Mouse (Mus musculus) right cerebral cortex, postnatal 10 days (tissue): ENCODE measurements at regions not wholly inside any gene's neighbourhood (a gene's known extent, or its start where the extent isn't known, plus 50 kb on each side); places are given as distances from the start of the nearest gene placed in this dataset.

Source experiments
- DNase-seq, 2 experiments: peaks; one replicate each; pipeline ENCODE4 v3.0.0; 2021; ENCODE audit warnings: low spot score in 2 of 2

DNA sequence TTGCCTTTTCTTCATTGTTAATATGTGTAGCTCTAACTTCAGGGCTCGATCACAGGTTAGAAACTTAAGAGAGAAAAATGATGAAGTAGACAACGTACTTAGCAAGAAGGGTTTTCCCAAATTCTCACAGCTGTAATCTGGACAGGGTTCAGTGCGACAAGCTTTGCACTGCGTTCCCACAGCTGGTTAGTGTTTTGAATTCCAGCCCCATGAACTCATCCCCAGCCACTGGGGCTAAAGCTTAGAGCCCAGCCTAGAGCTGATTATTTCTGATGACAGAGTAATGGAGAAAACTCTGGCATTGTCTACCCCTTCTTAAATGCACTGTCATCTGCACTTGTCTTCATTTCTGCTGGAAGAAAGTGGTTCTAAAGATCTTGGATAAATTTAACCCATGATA is 319.7 kb upstream of the Jag1 start:
- DNase-seq, result no peak

DNA sequence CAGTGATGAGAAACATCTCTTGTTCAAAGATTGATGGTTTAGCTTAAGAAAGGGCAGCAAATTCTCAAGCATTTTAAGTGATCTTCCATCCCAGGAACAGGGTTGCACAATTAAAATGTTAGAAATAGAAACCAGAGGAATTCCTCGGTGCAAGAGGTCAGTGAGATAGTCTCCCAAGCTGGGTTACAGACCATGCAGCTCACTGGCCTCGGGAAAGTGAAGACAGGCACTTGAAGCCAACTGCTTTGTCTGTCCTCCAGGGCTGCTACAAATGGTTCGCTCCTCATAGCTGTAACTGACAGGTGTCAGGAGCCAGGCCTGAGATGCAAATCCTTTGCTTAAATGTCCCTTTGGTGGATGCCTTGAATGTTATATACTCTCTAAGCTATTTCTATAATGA is 306.2 kb upstream of the Jag1 start:
- no peak for DNase-seq

DNA sequence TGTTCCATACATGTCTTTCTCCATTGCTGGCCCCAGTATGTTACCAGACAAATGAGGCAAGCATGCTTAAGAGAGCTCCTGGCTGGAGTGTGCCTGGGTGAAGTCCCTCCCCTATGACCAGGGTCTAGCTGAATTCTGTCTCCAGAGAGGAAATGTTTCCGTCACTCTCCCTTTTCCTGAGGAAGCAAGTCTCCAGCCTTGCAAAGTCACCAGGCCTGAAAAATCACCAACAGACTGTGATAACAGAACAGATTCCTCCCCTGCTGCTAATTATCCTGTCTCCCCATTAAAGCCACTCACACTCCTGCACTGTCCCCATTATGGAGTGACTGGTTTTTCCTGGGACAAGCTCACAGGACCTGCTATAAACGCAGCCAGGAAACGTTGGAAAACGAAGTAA is 303.2 kb upstream of the Jag1 start:
- no peak for DNase-seq

DNA sequence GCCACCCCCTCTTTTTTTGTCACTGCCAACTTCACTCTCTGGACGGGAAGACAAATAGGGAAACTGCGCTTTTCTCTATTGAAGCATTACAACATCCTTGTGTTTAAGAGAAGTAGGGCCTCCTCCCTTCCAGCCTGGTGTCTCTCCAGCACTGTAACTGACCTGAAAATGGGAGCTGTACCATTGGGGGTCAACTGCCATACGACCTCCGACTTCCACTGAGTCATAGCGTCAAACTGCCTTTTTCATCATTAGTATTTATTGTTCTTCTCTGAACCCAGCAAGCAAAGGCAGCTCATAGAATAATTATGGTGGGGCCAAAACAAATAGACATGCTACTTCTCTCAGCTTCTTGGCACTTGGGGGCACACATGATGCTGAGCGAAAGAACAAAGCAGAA is 301.2 kb upstream of the Jag1 start:
- no peak for DNase-seq

DNA sequence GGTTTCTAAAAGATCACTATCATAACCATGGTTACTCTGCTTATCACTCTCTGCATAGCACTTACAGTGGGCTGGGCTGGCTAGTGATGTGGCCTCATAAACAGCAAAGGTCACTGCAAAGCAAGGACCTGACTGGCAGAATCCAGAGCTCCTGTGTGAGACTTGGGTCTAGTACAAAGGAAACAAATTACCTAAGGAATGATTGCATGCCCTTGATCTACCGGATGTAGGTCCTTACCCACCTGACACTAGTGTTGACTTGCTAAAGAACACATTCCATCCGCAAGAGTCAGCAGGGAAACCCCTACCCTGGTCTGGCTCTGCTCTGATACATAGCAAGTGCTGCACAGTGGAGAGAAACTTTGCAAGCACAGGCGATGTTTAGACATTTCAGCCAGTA is 297.0 kb upstream of the Jag1 start:
- DNase-seq, result no peak

DNA sequence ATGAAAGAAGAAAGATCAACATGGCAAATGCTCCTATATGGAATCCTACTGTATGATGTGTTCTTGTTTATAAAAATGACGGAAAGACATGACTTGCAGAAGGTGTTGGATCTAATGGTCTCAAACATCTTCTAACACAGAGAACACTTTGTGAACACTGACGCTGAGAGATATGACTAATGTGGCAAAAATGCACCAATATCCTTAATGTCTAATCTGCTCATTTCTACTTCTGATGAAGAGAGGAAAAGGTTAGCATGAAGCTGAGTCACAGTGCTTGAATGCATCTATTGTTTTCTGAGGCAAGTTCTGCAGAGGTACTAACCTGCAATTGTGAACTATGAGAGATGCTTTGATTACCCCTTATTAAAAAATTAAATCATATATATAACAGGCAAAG is 293.2 kb upstream of the Jag1 start:
- DNase-seq, result no peak

DNA sequence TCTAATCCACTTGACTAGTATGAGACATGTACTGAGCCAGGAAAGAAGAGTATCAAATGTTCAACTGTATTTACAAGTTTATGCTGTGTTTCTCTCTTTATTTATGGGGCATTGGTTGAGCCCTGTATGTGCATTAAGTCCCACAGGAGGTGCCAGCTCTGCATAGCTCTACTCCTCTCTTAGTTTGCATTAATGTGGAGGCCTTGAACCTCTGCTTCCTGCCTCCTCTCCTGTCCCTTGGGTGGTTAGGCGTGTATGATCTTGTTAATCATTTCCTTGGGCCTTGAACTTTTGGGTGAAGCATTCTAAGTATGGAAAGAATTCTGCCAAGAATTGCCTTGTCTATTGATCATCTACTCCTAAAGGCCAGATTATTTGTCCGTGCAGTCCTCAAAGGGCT is 291.9 kb upstream of the Jag1 start:
- no peak for DNase-seq

DNA sequence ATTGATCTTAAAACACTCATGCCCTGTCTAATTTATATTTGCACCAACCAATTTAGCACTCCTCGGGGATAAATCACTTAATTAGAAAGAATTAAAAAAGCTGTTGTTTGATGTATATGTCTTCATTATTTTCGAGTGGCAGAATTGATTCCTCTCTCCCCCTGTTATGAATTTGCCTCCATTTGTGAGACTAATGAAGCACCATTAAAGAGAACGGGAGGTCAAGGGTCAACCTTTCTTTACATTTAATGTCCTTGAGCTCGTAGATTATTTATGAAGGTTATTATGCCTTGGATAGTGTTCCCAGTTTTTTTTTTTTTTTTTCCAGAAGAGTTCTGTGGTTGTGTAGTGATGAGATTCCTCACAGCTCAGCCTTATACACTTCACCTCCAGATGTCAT is 277.0 kb upstream of the Jag1 start:
- no peak for DNase-seq

DNA sequence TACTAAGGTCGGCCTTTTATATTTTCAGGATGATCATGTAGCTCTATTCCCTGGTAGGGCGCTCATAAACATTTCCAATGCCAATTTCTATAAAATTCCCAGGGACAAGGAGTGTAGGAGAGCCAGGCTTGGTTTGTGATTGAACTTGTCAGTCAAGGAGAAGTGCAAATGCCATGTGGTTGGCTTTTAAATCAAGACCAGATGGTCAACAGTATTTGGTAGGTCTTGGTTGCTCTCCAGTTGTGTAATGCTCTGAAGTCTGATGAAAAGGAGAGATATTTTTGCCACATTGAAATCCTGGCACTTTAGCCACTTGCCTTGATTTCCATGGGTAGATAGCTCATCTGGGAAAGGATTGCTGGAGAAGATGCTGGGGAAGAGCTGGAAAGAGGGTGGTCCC is 263.4 kb upstream of the Jag1 start:
- no peak for DNase-seq

DNA sequence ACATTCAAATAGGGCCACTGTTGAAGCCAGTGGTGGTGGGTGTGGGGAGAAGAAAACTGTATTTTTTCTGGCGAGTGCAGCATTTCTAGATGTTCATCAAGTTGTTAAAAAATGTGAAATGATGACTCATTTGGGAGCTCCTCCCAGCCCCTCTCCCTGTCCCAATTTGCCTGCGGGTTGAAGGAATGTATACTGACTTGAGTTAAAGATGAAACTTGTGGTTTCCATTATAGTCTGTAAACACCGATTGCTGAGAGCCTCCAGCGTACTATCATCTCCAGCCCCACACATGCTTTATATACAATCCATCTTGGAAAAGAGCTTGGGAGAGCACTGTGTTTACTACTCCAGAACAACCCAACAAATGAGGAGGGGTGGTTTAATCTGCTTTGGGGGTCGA is 258.9 kb upstream of the Jag1 start:
- no peak for DNase-seq

DNA sequence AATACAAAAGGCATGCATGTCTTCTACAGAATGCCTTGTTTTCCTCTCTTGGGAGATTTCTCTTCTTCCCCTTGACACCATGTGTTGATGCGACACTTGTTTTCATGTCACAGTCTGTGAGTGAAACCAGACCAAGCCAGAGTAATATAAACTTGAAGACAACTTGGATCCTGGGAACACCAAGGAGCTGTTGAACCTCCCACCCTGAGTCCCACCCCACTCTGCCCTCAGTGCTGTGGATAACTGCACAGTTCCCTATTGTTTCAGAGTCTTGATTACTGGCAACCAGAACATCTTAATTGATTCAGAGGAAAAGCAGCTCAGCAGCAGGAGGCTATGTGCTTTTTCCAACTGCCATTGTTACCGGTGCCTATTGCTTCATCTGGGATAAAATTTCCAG is 254.6 kb upstream of the Jag1 start:
- no peak for DNase-seq

DNA sequence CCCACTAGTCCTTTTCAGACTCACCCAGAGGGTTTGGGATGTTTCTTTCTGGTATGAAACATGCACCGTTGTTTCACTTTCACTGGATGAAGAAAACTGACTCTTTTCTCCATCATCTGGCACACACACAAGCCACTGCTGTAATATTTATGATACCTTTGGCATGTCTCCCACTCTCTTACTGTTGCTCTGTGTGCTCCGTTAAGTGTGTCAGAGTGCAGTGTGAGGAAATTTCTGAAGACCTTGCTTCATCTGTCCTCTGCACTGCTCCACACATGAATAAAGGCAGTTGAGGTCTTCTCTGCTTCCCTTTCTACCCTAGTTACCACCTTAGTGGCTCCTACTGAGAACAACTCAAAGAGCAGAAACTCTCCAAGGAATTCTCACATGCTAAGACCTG is 246.6 kb upstream of the Jag1 start:
- DNase-seq, result no peak

DNA sequence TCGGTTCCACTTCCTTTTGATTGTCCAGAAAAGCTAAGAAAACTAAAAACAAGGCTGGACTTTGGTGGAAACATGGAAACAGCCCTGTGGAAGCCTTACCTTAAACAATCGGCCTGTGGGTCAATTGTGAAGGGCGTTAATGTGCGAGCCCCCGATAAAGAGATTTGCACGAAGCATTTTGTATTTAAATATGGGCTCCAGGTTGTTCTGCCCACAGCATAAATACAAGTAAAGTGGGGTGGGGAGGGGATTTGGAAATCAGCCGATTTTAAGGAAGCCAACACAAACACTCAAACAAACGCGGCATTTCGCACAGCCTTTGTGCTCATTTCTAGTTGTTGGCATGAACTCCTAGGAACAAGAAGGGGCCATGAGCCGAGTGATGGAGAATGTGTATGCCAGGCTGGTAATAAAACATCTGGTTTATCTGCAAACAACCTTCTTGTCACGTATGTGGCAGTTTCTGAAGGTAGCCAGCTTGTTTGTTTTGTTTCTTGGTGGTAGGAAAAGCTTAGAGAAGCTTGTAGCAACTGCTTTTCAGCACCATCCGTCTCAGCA is 240.8 kb upstream of the Jag1 start:
- DNase-seq, result peak in 1 of 2 experiments; percentile 22

DNA sequence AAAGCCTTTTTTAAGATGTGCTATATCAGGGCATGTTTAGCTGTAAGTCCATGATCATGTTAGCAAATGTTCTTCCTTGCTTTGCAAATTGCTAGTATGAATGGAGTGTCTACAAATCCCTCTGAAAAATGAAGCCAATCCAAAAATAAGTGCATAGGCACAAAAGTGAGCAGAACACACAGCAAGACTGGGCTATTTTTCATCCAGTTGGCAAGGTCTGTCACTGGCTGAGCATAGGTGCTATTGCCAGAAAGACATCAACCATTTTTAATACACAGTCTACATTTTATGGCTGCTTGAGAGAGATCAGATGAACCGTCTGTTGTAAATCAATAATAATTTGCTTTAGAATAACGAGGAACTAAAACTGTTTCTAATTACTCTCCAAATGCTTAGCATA is 227.3 kb upstream of the Jag1 start:
- DNase-seq, result no peak

DNA sequence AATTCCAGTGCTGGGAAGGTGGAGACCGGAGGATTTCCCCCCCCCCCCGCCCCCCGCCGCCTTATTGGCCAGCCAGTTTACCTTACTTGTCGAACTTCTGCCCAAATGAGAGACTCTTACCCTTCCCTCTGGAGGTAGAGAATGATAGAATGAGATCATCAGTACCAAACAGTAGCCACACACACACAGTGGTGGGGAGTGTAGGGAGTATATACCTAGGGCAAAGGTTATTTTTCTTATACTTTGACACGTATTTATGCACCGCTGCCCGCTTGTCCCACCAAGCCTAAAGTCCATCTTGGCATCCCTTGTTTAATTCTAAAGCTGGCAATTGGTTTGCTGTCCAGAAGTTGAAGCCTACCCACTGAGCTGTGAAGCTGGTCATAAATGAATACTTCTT is 213.6 kb upstream of the Jag1 start:
- DNase-seq, result no peak

DNA sequence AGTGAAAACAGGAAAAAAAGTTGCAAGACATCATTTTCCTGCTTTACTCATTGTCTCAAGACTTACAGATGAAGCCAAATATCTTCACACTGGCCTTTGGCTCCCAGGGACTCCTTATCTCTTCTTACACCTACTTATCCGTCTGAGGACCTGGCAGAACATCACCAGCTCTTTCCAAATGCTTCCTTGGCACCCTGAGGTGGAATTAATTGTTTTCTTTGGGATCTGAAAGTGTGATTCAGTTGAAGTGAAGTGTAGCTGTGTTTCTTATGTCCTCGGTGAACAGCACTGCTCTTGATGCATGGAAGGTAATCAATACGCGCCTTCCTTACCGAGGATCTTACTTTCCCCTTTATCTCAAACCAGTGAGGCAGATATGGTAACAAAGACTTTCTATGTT is 207.0 kb upstream of the Jag1 start:
- DNase-seq, result no peak

DNA sequence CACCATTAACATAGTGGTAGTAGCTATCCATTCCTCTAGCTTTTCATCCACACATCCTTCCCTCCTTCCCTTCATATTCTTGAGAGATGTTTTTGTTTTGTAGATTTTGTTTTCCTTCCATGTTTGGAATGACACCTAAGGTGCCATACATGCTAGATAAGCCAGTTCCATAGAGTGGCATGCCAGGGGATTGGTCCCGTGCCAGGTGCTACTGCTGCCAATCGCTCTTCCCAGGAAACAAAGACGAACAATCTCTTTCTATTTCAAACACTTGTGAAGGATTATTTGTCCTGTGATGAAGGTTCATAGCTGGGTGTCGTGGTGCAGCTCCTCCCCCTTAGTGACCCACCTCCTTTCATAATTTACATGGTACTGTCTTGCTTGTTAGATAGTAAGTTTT is 194.1 kb upstream of the Jag1 start:
- no peak for DNase-seq

DNA sequence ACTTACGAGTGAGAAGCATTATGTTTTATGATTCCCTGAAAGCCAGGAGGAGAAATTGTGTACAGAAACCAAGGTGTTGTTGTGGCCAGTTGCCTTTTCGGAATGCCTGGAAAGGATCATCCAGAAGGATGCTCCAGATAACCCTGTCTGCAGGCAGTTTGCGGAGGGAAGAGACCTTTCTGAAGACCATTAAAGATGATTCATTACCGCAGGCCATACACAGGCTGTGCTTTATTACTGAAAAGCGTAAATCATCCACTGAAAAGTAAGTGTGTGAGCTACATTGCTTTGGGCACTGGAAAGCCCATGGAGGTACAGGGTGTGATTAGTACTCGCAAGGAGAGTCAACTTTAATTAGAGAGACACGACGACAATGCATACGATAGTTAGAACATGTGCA is 191.7 kb upstream of the Jag1 start:
- no peak for DNase-seq

DNA sequence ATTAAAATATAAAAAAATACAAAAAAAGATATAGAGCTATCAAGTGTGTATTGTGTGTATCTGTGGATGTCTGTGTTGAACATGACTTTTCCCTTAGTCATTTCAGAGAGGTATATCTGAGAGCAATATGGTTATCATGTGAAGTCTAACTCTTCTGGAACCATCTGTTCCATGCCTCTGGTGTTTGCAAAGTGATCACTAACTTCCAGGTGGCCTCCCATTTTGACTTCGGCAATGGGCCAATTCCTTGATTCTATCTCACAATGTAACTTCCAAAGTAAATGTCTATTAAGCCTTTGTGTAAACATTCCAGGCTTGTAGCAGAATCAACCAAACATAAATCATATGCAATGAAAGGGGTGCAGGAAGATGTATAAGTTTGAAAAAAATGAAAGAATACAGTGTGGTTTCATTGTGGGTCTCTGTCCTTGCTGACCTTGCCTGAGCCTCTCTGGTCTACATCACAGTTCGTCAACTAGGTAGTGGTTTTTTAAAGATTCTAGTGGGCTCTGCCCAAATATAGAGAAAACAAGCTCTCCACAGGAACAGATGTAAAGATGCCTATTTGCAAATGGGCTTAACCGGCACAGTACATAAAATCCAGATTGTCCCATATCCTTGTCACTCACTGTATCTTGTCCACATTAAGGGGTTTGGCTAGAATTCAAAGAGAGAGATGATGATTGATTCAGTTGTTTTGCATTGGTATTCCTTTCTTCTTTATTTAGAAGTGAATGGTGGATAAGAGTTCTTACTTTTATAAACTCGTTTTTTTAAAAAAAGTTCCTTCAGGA is 185.2 kb upstream of the Jag1 start:
- DNase-seq, result no peak

DNA sequence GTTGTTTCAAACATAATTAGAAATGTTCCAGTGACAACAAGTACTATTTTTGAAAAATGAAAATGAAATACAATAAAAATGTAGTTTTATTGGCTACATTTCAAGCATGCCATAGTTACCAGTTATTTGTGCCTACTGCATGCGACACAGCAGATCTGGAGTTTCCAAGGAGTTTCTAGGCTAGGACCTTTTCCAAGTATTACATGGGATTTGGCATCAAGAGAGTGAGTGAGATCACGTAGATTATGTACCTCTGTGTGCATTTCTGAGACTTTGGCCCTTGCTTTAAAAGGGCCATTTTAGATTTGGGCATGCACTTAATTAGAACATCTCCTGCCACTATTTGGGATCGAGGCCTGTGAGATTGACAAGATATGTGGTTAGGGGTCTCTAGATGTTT is 172.8 kb upstream of the Jag1 start:
- no peak for DNase-seq

DNA sequence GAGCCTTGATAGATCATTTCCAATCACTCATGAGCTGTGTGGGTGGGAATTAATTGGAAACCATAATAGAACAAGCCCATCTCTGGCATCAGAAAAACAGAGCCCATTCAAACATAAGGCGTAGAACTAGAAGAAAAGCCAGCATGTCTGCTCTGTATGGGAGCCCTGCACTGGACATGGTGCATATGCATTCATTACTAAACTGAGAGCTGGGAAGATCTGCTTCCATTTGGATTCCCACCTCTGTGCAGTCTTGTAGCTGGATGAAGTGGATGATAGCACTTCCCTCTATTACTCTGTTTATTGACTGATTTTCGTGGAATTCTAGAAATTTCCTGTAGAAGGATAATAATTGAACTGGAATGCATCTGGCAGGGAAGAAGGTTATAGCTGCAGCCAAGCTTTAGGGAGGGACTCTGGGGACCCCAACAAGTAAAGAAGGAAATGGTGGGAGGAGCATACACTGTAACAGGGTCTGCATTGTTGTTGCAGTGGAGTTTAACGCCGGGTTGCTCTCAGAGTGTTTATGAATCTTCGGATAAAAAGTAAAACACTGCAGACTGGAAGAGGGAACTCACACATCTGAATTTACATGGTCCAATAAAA is 155.2 kb upstream of the Jag1 start:
- no peak for DNase-seq

DNA sequence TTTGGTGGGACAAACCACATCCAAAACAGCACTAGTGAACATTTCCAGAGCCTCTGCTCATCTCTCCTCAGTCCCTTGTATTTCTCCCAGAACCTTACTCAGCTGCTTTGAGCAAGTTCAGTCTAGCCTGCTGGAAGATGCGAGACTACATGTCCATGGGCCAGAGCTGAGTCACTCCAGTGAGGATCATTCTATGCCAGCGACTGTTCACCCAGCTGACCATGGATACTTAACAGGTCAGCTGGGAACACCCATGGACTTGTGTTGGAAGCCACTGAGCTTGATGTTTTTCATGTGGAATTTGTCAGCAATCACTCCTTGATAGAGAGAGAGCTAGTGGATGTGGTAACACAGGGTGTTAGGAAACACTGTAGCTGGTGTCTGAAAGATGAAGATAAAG is 146.5 kb upstream of the Jag1 start:
- DNase-seq, result no peak

DNA sequence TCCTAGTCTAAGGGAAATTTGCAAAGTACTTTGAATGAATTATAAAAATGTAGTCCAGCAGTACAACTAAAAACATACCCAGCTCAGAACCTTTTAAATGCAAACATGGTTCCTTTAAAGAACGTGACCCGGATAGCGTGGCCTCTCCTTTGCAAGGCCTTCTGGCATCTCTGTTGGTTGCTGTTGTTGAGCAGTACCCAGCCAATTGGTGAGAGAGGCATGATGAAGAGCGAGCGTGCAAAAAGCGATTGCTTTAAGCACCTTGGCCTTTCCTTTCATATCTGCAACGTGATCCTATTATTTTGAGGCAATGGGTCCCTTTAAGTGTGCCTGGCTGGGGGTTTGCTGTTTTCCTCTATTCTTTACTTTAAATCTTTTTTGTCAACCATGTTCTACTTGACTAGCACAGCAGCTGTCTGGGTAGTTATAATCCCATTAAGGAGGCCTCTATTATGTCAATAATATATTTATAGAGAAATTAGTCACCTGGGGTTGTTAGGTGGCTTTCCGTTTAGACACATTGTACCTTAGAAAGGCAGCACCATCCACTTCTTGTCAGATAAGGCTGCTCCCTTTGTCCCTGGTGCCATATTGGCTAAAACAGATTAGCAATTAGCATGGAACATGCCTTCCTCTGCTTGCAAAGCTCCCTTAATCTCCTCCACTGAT is 141.5 kb upstream of the Jag1 start:
- no peak for DNase-seq
